Mouse (Mus musculus) neural tube, embryonic 11.5 days (tissue): Measurements from ENCODE around the gene Dhcr7. TPM values are rescaled to one million over a fixed set of nuclear protein-coding genes. Genes with fewer than 3 reads are reported as not detected.
A peak's percentile ranks its signal among the peaks of the same experiment; 100 is the strongest.

Experiments used
- ATAC-seq: fragments of 200-750 bp; cut with Nextera tagmentation; 2 replicates; pipeline ENCODE4 v1.8.0; 2017; ENCODE audit warnings: moderate number of reproducible peaks, mild to moderate bottlenecking, moderate TSS enrichment, moderate library complexity; ENCODE audit not compliant: insufficient read depth, low FRiP score, low TSS enrichment
- DNase-seq: peaks from one replicate; pipeline ENCODE4 v3.0.0-alpha.2; 2015; ENCODE audit warnings: low spot score
- H3K27ac ChIP-seq: fragments of 300-500 bp; sonication (generic); 2 replicates; pipeline ENCODE4 v1.5.1; 2014; ENCODE audit warnings: low read depth, mild to moderate bottlenecking, low read length
- H3K27me3 ChIP-seq: fragments of 300-500 bp; sonication (generic); 2 replicates; pipeline ENCODE4 v1.6.1; 2014; ENCODE audit warnings: mild to moderate bottlenecking, low read length, mixed read lengths; ENCODE audit not compliant: control insufficient read depth, insufficient read depth
- H3K36me3 ChIP-seq: fragments of 300-500 bp; sonication (generic); 2 replicates; pipeline ENCODE4 v1.6.1; 2014; ENCODE audit warnings: mild to moderate bottlenecking, low read length, moderate library complexity, mixed read lengths; ENCODE audit not compliant: control insufficient read depth, insufficient read depth
- H3K4me1 ChIP-seq: fragments of 300-500 bp; sonication (generic); 2 replicates; pipeline ENCODE4 v1.6.1; 2014; ENCODE audit warnings: low read length, mixed read lengths; ENCODE audit not compliant: control insufficient read depth, insufficient read depth
- H3K4me2 ChIP-seq: fragments of 300-500 bp; sonication (generic); 2 replicates; pipeline ENCODE4 v1.6.1; 2014; ENCODE audit warnings: low read depth, mild to moderate bottlenecking, moderate library complexity
- H3K4me3 ChIP-seq: fragments of 300-500 bp; sonication (generic); 2 replicates; pipeline ENCODE4 v1.5.1; 2014; ENCODE audit warnings: low read depth, low read length
- H3K9ac ChIP-seq: fragments of 300-500 bp; sonication (generic); 2 replicates; pipeline ENCODE4 v1.6.1; 2014; ENCODE audit warnings: mild to moderate bottlenecking, low read length
- H3K9me3 ChIP-seq: fragments of 300-500 bp; sonication (generic); 2 replicates; pipeline ENCODE4 v1.6.1; 2016; ENCODE audit warnings: low read length; ENCODE audit not compliant: control insufficient read depth
- WGBS: fragments of 180-500 bp; shearing (Covaris S2); extraction: QIAGEN DNeasy Blood & Tissue Kit; methylation state at CpG from one replicate; pipeline ENCODE4 v1.1.7; 2014; 5-methylcytosine and 5-hydroxymethylcytosine counted together
- polyA plus RNA-seq: library from polyadenylated mRNA; unstranded; fragments of >200 nt; fragmentation: Nextera tagmentation; extraction: Ambion mirVana; gene quantifications from 2 replicates; pipeline ENCODE4 v1.2.1, GENCODE M21; 2014

Dhcr7 gene
- polyA plus RNA-seq, 1 experiment from 2014 or later: 86.1 TPM

- no peak for ATAC-seq
- peaks cover 13% of the 10 kb centered on the region for H3K36me3 ChIP-seq
- WGBS: 91% methylated on average over 1 of the region's 1 CpGs
These were observed 22.2 kb upstream of the Dhcr7 start for GRCm38 (mm10) chr7:143800770-143801169.

GRCm38 (mm10) chr7:143801195-143802065 lies 21.5 kb upstream of the Dhcr7 start:
- no peaks in the 10 kb centered on the region for H3K4me1 ChIP-seq
- no peaks in the 10 kb centered on the region for H3K9me3 ChIP-seq
- no peak overlapping the region for H3K9ac ChIP-seq
- H3K36me3 ChIP-seq: peaks cover 13% of the 10 kb centered on the region
- ATAC-seq: no peak
- H3K4me2 ChIP-seq: no peak overlapping the region
- 91% methylated on average over 8 of the region's 8 CpGs for WGBS
- no peak overlapping the region for H3K4me3 ChIP-seq
- H3K27me3 ChIP-seq: no peaks in the 10 kb centered on the region
- H3K27ac ChIP-seq: no peak overlapping the region
- no peak for DNase-seq

More at GRCm38 (mm10) chr7:143800770-143801169, 22.2 kb upstream of the Dhcr7 start:
- Histone ChIP-seq H3K4me2 (no peak overlapping the region), H3K4me1 (no peaks in the 10 kb centered on the region), H3K27ac (no peak overlapping the region), H3K9me3 (no peaks in the 10 kb centered on the region), H3K27me3 (no peaks in the 10 kb centered on the region), H3K9ac (no peak overlapping the region), H3K4me3 (no peak overlapping the region)
- DNase-seq: no peak

- H3K4me1 ChIP-seq: no peaks in the 10 kb centered on the region
- H3K27ac ChIP-seq: no peak overlapping the region
- no peak for ATAC-seq
- no peak overlapping the region for H3K4me2 ChIP-seq
- H3K4me3 ChIP-seq: no peak overlapping the region
- no peak for DNase-seq
- WGBS: 75% methylated on average over 5 of the region's 5 CpGs
- no peak overlapping the region for H3K9ac ChIP-seq
- H3K36me3 ChIP-seq: peaks cover 8% of the 10 kb centered on the region
- no peaks in the 10 kb centered on the region for H3K27me3 ChIP-seq
- no peaks in the 10 kb centered on the region for H3K9me3 ChIP-seq
These were observed 17.7 kb upstream of the Dhcr7 start for GRCm38 (mm10) chr7:143805199-143805624.

- H3K9me3 ChIP-seq: no peaks in the 10 kb centered on the region
- H3K36me3 ChIP-seq: peaks cover 8% of the 10 kb centered on the region
- 40% methylated on average over 1 of the region's 1 CpGs for WGBS
- no peak overlapping the region for H3K27ac ChIP-seq
- H3K9ac ChIP-seq: no peak overlapping the region
- no peak overlapping the region for H3K4me2 ChIP-seq
- no peaks in the 10 kb centered on the region for H3K4me1 ChIP-seq
- DNase-seq (no peak), ATAC-seq (no peak)
- H3K4me3 ChIP-seq: no peak overlapping the region
- H3K27me3 ChIP-seq: no peaks in the 10 kb centered on the region
These were observed 14.0 kb upstream of the Dhcr7 start for GRCm38 (mm10) chr7:143808909-143809308.

- H3K4me2 ChIP-seq: no peak overlapping the region
- no peak overlapping the region for H3K27ac ChIP-seq
- H3K4me1 ChIP-seq: peaks cover 6% of the 10 kb centered on the region
- no peak for DNase-seq
- H3K9ac ChIP-seq: no peak overlapping the region
- no peak for ATAC-seq
- no peaks in the 10 kb centered on the region for H3K9me3 ChIP-seq
- H3K4me3 ChIP-seq: no peak overlapping the region
- WGBS: 79% methylated on average over 4 of the region's 4 CpGs
- peaks cover 4% of the 10 kb centered on the region; the same call in 1 of the 2 replicates for H3K36me3 ChIP-seq
- no peaks in the 10 kb centered on the region for H3K27me3 ChIP-seq
These were observed 3.7 kb upstream of the Dhcr7 start for GRCm38 (mm10) chr7:143819201-143819600.

GRCm38 (mm10) chr7:143821241-143821640 lies 1.7 kb upstream of the Dhcr7 start:
- DNase-seq (no peak), ATAC-seq (no peak)
- H3K36me3 ChIP-seq: peaks cover 3% of the 10 kb centered on the region; the same call in 1 of the 2 replicates
- no peak overlapping the region for H3K9ac ChIP-seq
- no peak overlapping the region for H3K4me2 ChIP-seq
- H3K27ac ChIP-seq: no peak overlapping the region
- H3K27me3 ChIP-seq: no peaks in the 10 kb centered on the region
- no peak overlapping the region for H3K4me3 ChIP-seq
- H3K9me3 ChIP-seq: no peaks in the 10 kb centered on the region
- WGBS: 84% methylated on average over 2 of the region's 2 CpGs
- peaks cover 6% of the 10 kb centered on the region for H3K4me1 ChIP-seq

- Histone ChIP-seq H3K36me3 (0 out of 2 replicates have a peak, but pooled peaks cover 2% of the 10 kb centered on the region), H3K4me1 (peaks cover 6% of the 10 kb centered on the region), H3K27me3 (no peaks in the 10 kb centered on the region), H3K27ac (no peak overlapping the region), H3K4me3 (peak overlapping the region; percentile 59), H3K9ac (peak overlapping the region; percentile 2; the same call in 1 of the 2 replicates), H3K4me2 (peak overlapping the region; percentile 39), H3K9me3 (no peaks in the 10 kb centered on the region)
- ATAC-seq: peak; percentile 17
- WGBS: 84% methylated on average over 4 of the region's 4 CpGs
- no peak for DNase-seq
These were observed 291 bp downstream of the Dhcr7 start for GRCm38 (mm10) chr7:143823266-143823605.

GRCm38 (mm10) chr7:143826985-143827384 lies 4.0 kb downstream of the Dhcr7 start:
- Histone ChIP-seq H3K27me3 (no peaks in the 10 kb centered on the region), H3K9me3 (no peaks in the 10 kb centered on the region), H3K4me3 (no peak overlapping the region), H3K4me2 (no peak overlapping the region), H3K36me3 (no peaks in the 10 kb centered on the region), H3K27ac (no peak overlapping the region), H3K4me1 (peaks cover 11% of the 10 kb centered on the region), H3K9ac (no peak overlapping the region)
- ATAC-seq: no peak
- no peak for DNase-seq
- WGBS: 88% methylated on average over 2 of the region's 2 CpGs
